Mouse (Mus musculus): ENCODE results near the gene Cdc14b. TPM values are rescaled to one million over a fixed set of nuclear protein-coding genes. Genes with fewer than 3 reads are reported as not detected.

Gene Cdc14b
- polyA plus RNA-seq, 1 experiment from 2014 or later: 9.3 TPM

GRCm38 (mm10) chr13:64211995-64212603, 63.0 kb downstream of the Cdc14b start:
- 85% methylated on average over 5 of the region's 5 CpGs for WGBS
- H3K4me1 ChIP-seq: no peaks in the 10 kb centered on the region
- no peak for ATAC-seq (ENCODE audit: low FRiP score, low read depth)
- no peak overlapping the region for H3K4me3 ChIP-seq
- no peaks in the 10 kb centered on the region for H3K9me3 ChIP-seq
- H3K4me2 ChIP-seq (replicated peaks): no peak overlapping the region
- no peaks in the 10 kb centered on the region for H3K27me3 ChIP-seq (replicated peaks)
- H3K9ac ChIP-seq: no peak overlapping the region
- H3K27ac ChIP-seq: no peak overlapping the region
- H3K36me3 ChIP-seq: no peaks in the 10 kb centered on the region

- Histone ChIP-seq H3K4me2 (replicated peaks) (no peak overlapping the region), H3K9me3 (no peaks in the 10 kb centered on the region), H3K27me3 (replicated peaks) (no peaks in the 10 kb centered on the region), H3K4me1 (no peaks in the 10 kb centered on the region), H3K27ac (no peak overlapping the region), H3K4me3 (no peak overlapping the region), H3K36me3 (no peaks in the 10 kb centered on the region), H3K9ac (no peak overlapping the region)
- WGBS: 89% methylated on average over 6 of the region's 6 CpGs
- ATAC-seq (ENCODE audit: low FRiP score, low read depth): no peak
Observed at GRCm38 (mm10) chr13:64208146-64208545, 66.9 kb downstream of the Cdc14b start.

- H3K4me3 ChIP-seq: no peak overlapping the region
- no peaks in the 10 kb centered on the region for H3K9me3 ChIP-seq
- WGBS: 25% methylated on average over 2 of the region's 2 CpGs
- no peak overlapping the region for H3K4me2 ChIP-seq (replicated peaks)
- no peak overlapping the region for H3K27ac ChIP-seq
- no peaks in the 10 kb centered on the region for H3K27me3 ChIP-seq (replicated peaks)
- 0 out of 2 replicates have a peak, but pooled peaks cover 4% of the 10 kb centered on the region for H3K36me3 ChIP-seq
- H3K4me1 ChIP-seq: no peaks in the 10 kb centered on the region
- H3K9ac ChIP-seq: no peak overlapping the region
- peak; percentile 37; the same call in 1 of the 2 replicates for ATAC-seq (ENCODE audit: low FRiP score, low read depth)
Observed at GRCm38 (mm10) chr13:64205186-64205585, 69.9 kb downstream of the Cdc14b start.

- H3K4me1 ChIP-seq: no peaks in the 10 kb centered on the region
- 78% methylated on average over 2 of the region's 2 CpGs for WGBS
- 0 out of 2 replicates have a peak, but pooled peaks cover 4% of the 10 kb centered on the region for H3K36me3 ChIP-seq
- H3K4me3 ChIP-seq: no peak overlapping the region
- no peaks in the 10 kb centered on the region for H3K9me3 ChIP-seq
- no peak overlapping the region for H3K27ac ChIP-seq
- no peak for ATAC-seq (ENCODE audit: low FRiP score, low read depth)
- no peak overlapping the region for H3K9ac ChIP-seq
- no peaks in the 10 kb centered on the region for H3K27me3 ChIP-seq (replicated peaks)
- H3K4me2 ChIP-seq (replicated peaks): no peak overlapping the region
Observed at GRCm38 (mm10) chr13:64204726-64205125, 70.4 kb downstream of the Cdc14b start.

GRCm38 (mm10) chr13:64200911-64201310, 74.2 kb downstream of the Cdc14b start:
- no peaks in the 10 kb centered on the region for H3K4me1 ChIP-seq
- H3K27ac ChIP-seq: no peak overlapping the region
- H3K9ac ChIP-seq: no peak overlapping the region
- WGBS: 97% methylated on average over 4 of the region's 4 CpGs
- ATAC-seq (ENCODE audit: low FRiP score, low read depth): no peak
- H3K27me3 ChIP-seq (replicated peaks): no peaks in the 10 kb centered on the region
- H3K36me3 ChIP-seq: 0 out of 2 replicates have a peak, but pooled peaks cover 4% of the 10 kb centered on the region
- H3K4me3 ChIP-seq: no peak overlapping the region
- no peaks in the 10 kb centered on the region for H3K9me3 ChIP-seq
- H3K4me2 ChIP-seq (replicated peaks): no peak overlapping the region

GRCm38 (mm10) chr13:64198310-64198709, 76.8 kb downstream of the Cdc14b start:
- no peaks in the 10 kb centered on the region for H3K27me3 ChIP-seq (replicated peaks)
- 0 out of 2 replicates have a peak, but pooled peaks cover 4% of the 10 kb centered on the region for H3K36me3 ChIP-seq
- H3K27ac ChIP-seq: no peak overlapping the region
- no peak for ATAC-seq (ENCODE audit: low FRiP score, low read depth)
- H3K4me1 ChIP-seq: no peaks in the 10 kb centered on the region
- WGBS: 96% methylated on average over 4 of the region's 4 CpGs
- no peak overlapping the region for H3K9ac ChIP-seq
- no peaks in the 10 kb centered on the region for H3K9me3 ChIP-seq
- H3K4me2 ChIP-seq (replicated peaks): no peak overlapping the region
- H3K4me3 ChIP-seq: no peak overlapping the region

GRCm38 (mm10) chr13:64197899-64198298, 77.2 kb downstream of the Cdc14b start:
- Histone ChIP-seq H3K9ac (no peak overlapping the region), H3K9me3 (no peaks in the 10 kb centered on the region), H3K4me2 (replicated peaks) (no peak overlapping the region), H3K27me3 (replicated peaks) (no peaks in the 10 kb centered on the region), H3K4me1 (no peaks in the 10 kb centered on the region), H3K36me3 (0 out of 2 replicates have a peak, but pooled peaks cover 4% of the 10 kb centered on the region), H3K4me3 (no peak overlapping the region), H3K27ac (no peak overlapping the region)
- no peak for ATAC-seq (ENCODE audit: low FRiP score, low read depth)
- 92% methylated on average over 6 of the region's 6 CpGs for WGBS

- no peak overlapping the region for H3K9ac ChIP-seq
- H3K4me2 ChIP-seq (replicated peaks): no peak overlapping the region
- H3K27me3 ChIP-seq (replicated peaks): no peaks in the 10 kb centered on the region; the same call in 1 of the 2 replicates
- no peak overlapping the region for H3K27ac ChIP-seq
- H3K4me1 ChIP-seq: no peaks in the 10 kb centered on the region
- peaks cover 38% of the 10 kb centered on the region for H3K36me3 ChIP-seq
- no peak overlapping the region for H3K4me3 ChIP-seq
- no peaks in the 10 kb centered on the region for H3K9me3 ChIP-seq
- no peak for ATAC-seq (ENCODE audit: low FRiP score, low read depth)
Observed at GRCm38 (mm10) chr13:64187065-64187464, 88.0 kb downstream of the Cdc14b start.

- Histone ChIP-seq H3K4me1 (no peaks in the 10 kb centered on the region), H3K9ac (no peak overlapping the region), H3K4me2 (replicated peaks) (no peak overlapping the region), H3K27me3 (replicated peaks) (no peaks in the 10 kb centered on the region; the same call in 1 of the 2 replicates), H3K9me3 (no peaks in the 10 kb centered on the region), H3K4me3 (no peak overlapping the region), H3K27ac (no peak overlapping the region), H3K36me3 (peaks cover 40% of the 10 kb centered on the region)
- ATAC-seq (ENCODE audit: low FRiP score, low read depth): no peak
- 87% methylated on average over 4 of the region's 4 CpGs for WGBS
Observed at GRCm38 (mm10) chr13:64186516-64186915, 88.6 kb downstream of the Cdc14b start.

- Histone ChIP-seq H3K27me3 (replicated peaks) (no peaks in the 10 kb centered on the region; the same call in 1 of the 2 replicates), H3K27ac (no peak overlapping the region), H3K9ac (no peak overlapping the region), H3K36me3 (peaks cover 44% of the 10 kb centered on the region), H3K9me3 (no peaks in the 10 kb centered on the region), H3K4me1 (no peaks in the 10 kb centered on the region), H3K4me2 (replicated peaks) (no peak overlapping the region), H3K4me3 (no peak overlapping the region)
- WGBS: 93% methylated on average over 9 of the region's 9 CpGs
- no peak for ATAC-seq (ENCODE audit: low FRiP score, low read depth)
Observed at GRCm38 (mm10) chr13:64185586-64185985, 89.5 kb downstream of the Cdc14b start.

GRCm38 (mm10) chr13:64185176-64185575, 89.9 kb downstream of the Cdc14b start:
- H3K9ac ChIP-seq: no peak overlapping the region
- H3K36me3 ChIP-seq: peaks cover 44% of the 10 kb centered on the region
- no peak overlapping the region for H3K27ac ChIP-seq
- 82% methylated on average over 7 of the region's 7 CpGs for WGBS
- no peaks in the 10 kb centered on the region for H3K9me3 ChIP-seq
- no peak for ATAC-seq (ENCODE audit: low FRiP score, low read depth)
- no peak overlapping the region for H3K4me3 ChIP-seq
- H3K4me2 ChIP-seq (replicated peaks): no peak overlapping the region
- H3K27me3 ChIP-seq (replicated peaks): no peaks in the 10 kb centered on the region; the same call in 1 of the 2 replicates
- no peaks in the 10 kb centered on the region for H3K4me1 ChIP-seq

- no peaks in the 10 kb centered on the region for H3K27me3 ChIP-seq (replicated peaks)
- no peaks in the 10 kb centered on the region for H3K9me3 ChIP-seq
- no peak for ATAC-seq (ENCODE audit: low FRiP score, low read depth)
- H3K9ac ChIP-seq: no peak overlapping the region
- H3K36me3 ChIP-seq: peaks cover 44% of the 10 kb centered on the region
- no peak overlapping the region for H3K27ac ChIP-seq
- no peak overlapping the region for H3K4me2 ChIP-seq (replicated peaks)
- WGBS: 85% methylated on average over 10 of the region's 10 CpGs
- no peaks in the 10 kb centered on the region for H3K4me1 ChIP-seq
- H3K4me3 ChIP-seq: no peak overlapping the region
Observed at GRCm38 (mm10) chr13:64184361-64184760, 90.7 kb downstream of the Cdc14b start.

GRCm38 (mm10) chr13:64183583-64183982, 91.5 kb downstream of the Cdc14b start:
- Histone ChIP-seq H3K36me3 (peaks cover 48% of the 10 kb centered on the region), H3K9ac (no peak overlapping the region), H3K4me2 (replicated peaks) (no peak overlapping the region), H3K27ac (no peak overlapping the region), H3K4me1 (no peaks in the 10 kb centered on the region), H3K4me3 (no peak overlapping the region), H3K27me3 (replicated peaks) (no peaks in the 10 kb centered on the region), H3K9me3 (no peaks in the 10 kb centered on the region)
- ATAC-seq (ENCODE audit: low FRiP score, low read depth): no peak
- WGBS: 82% methylated on average over 4 of the region's 4 CpGs

All from neural tube, embryonic 12.5 days (tissue).